Mouse (Mus musculus) embryonic fibroblast, embryonic 13.5 days (primary cell): ENCODE data around the gene Cfap43. TPM values are rescaled to one million over a fixed set of nuclear protein-coding genes. Genes with fewer than 3 reads are reported as not detected.

Experiments used
- H3K27ac ChIP-seq: 2 replicates; pipeline ENCODE4 v1.5.1; 2012; ENCODE audit warnings: low read length, control low read depth, inconsistent platforms; ENCODE audit not compliant: insufficient read depth
- H3K4me1 ChIP-seq: 2 replicates; pipeline ENCODE4 v1.6.1; 2011; ENCODE audit warnings: low read length; ENCODE audit not compliant: control insufficient read depth, insufficient read depth
- H3K4me3 ChIP-seq: 2 replicates; pipeline ENCODE4 v1.5.1; 2011; ENCODE audit warnings: mild to moderate bottlenecking, control low read depth, low read length; ENCODE audit not compliant: insufficient read depth
- CTCF ChIP-seq: IDR thresholded peaks from 2 replicates; pipeline ENCODE4 v1.5.1; 2011; ENCODE audit warnings: mild to moderate bottlenecking, control low read depth, low read length, moderate library complexity, borderline replicate concordance; ENCODE audit not compliant: insufficient read depth
- POLR2A ChIP-seq: IDR thresholded peaks from 2 replicates; pipeline ENCODE4 v1.6.1; 2011; ENCODE audit warnings: low read depth, mild to moderate bottlenecking, control low read depth, low read length, moderate library complexity
- polyA plus RNA-seq: library from polyadenylated mRNA; stranded (reverse); fragments of >200 nt; gene quantifications from 2 replicates; pipeline ENCODE4 v1.2.4, GENCODE M21; 2011; ENCODE audit warnings: low read depth; ENCODE audit not compliant: missing spikeins, insufficient read length

The Cfap43 gene
- polyA plus RNA-seq, 1 experiment = not detected

- Histone ChIP-seq H3K4me3 (no peak overlapping the region), H3K4me1 (peaks cover 36% of the 10 kb centered on the region), H3K27ac (no peak overlapping the region)
- TF ChIP-seq POLR2A = no peak
- no peak for TF ChIP-seq CTCF
These were observed 31.1 kb downstream of the Cfap43 start for GRCm38 (mm10) chr19:47888037-47888436.

- no peak overlapping the region for H3K4me3 ChIP-seq
- TF ChIP-seq CTCF = no peak
- TF ChIP-seq POLR2A = no peak
- H3K4me1 ChIP-seq = peaks cover 33% of the 10 kb centered on the region
- peak overlapping the region; percentile 46 for H3K27ac ChIP-seq
These were observed 31.7 kb downstream of the Cfap43 start for GRCm38 (mm10) chr19:47887417-47887816.

- peaks cover 27% of the 10 kb centered on the region for H3K4me1 ChIP-seq
- H3K27ac ChIP-seq = peak overlapping the region; percentile 74
- no peak for TF ChIP-seq POLR2A
- TF ChIP-seq CTCF = no peak
- no peak overlapping the region for H3K4me3 ChIP-seq
These were observed 32.5 kb downstream of the Cfap43 start for GRCm38 (mm10) chr19:47886617-47887016.

- Histone ChIP-seq H3K4me3 (no peak overlapping the region), H3K4me1 (peaks cover 20% of the 10 kb centered on the region), H3K27ac (peak overlapping the region; percentile 74)
- TF ChIP-seq POLR2A = no peak
- TF ChIP-seq CTCF = no peak
These were observed 33.2 kb downstream of the Cfap43 start for GRCm38 (mm10) chr19:47885886-47886285.

- Histone ChIP-seq H3K4me1 (peaks cover 14% of the 10 kb centered on the region), H3K27ac (peak overlapping the region; percentile 74), H3K4me3 (no peak overlapping the region)
- no peak for TF ChIP-seq POLR2A
- TF ChIP-seq CTCF = no peak
These were observed 33.8 kb downstream of the Cfap43 start for GRCm38 (mm10) chr19:47885191-47885743.

- H3K27ac ChIP-seq = peak overlapping the region; percentile 74
- H3K4me1 ChIP-seq = peaks cover 12% of the 10 kb centered on the region
- no peak overlapping the region for H3K4me3 ChIP-seq
- TF ChIP-seq CTCF = no peak
- TF ChIP-seq POLR2A = no peak
These were observed 34.6 kb downstream of the Cfap43 start for GRCm38 (mm10) chr19:47884296-47885085.

GRCm38 (mm10) chr19:47882882-47883254, 36.2 kb downstream of the Cfap43 start:
- TF ChIP-seq POLR2A (no peak), CTCF (no peak)
- H3K4me3 ChIP-seq = no peak overlapping the region
- peaks cover 12% of the 10 kb centered on the region for H3K4me1 ChIP-seq
- no peak overlapping the region for H3K27ac ChIP-seq

- Histone ChIP-seq H3K4me3 (no peak overlapping the region), H3K4me1 (peaks cover 12% of the 10 kb centered on the region), H3K27ac (no peak overlapping the region)
- TF ChIP-seq POLR2A (no peak), CTCF (peak; percentile 99)
These were observed 36.8 kb downstream of the Cfap43 start for GRCm38 (mm10) chr19:47882151-47882881.

GRCm38 (mm10) chr19:47881538-47881937, 37.5 kb downstream of the Cfap43 start:
- Histone ChIP-seq H3K27ac (no peak overlapping the region), H3K4me1 (peaks cover 7% of the 10 kb centered on the region; the same call in 1 of the 2 replicates), H3K4me3 (no peak overlapping the region)
- TF ChIP-seq POLR2A (no peak), CTCF (no peak)

- Histone ChIP-seq H3K4me3 (no peak overlapping the region), H3K27ac (no peak overlapping the region), H3K4me1 (no peaks in the 10 kb centered on the region)
- TF ChIP-seq CTCF (no peak), POLR2A (no peak)
These were observed 42.8 kb downstream of the Cfap43 start for GRCm38 (mm10) chr19:47876252-47876651.

- Histone ChIP-seq H3K4me1 (peaks cover 21% of the 10 kb centered on the region), H3K4me3 (no peak overlapping the region), H3K27ac (peak overlapping the region; percentile 76; the same call in 1 of the 2 replicates)
- TF ChIP-seq CTCF (no peak), POLR2A (no peak)
These were observed 47.6 kb downstream of the Cfap43 start for GRCm38 (mm10) chr19:47871515-47871914.
